Mouse (Mus musculus): ENCODE measurements at regions not wholly inside any gene's neighbourhood (a gene's known extent, or its start where the extent isn't known, plus 50 kb on each side); places are given as distances from the start of the nearest gene placed in this dataset.

GRCm38 (mm10) chr11:84643107-84643372 is 117.7 kb upstream of the Lhx1 start:
- no peak for TF ChIP-seq TBP (conservative IDR thresholded peaks at IDR 0.05; ENCODE audit: low read depth, low read length)
- TF ChIP-seq CTCF (conservative IDR thresholded peaks at IDR 0.05 in 1 of 2, IDR thresholded peaks at IDR 0.05 in 1 of 2; ENCODE audit: low read depth in 2 of 2, low read length in 2 of 2) = no peak
- no peak for TF ChIP-seq MEF2A (IDR thresholded peaks at IDR 0.05; ENCODE audit: borderline replicate concordance, low read depth, low read length)
- no peak for TF ChIP-seq NRF1 (IDR thresholded peaks at IDR 0.05; ENCODE audit: low read depth, low read length)
- no peak for TF ChIP-seq HCFC1 (IDR thresholded peaks at IDR 0.05; ENCODE audit: low read depth, low read length)
- TF ChIP-seq POLR2A (IDR thresholded peaks at IDR 0.05; ENCODE audit: low read depth, low read length) = no peak
- no peak for TF ChIP-seq GABPA (IDR thresholded peaks at IDR 0.05; ENCODE audit: insufficient replicate concordance, low read depth, low read length)
- TF ChIP-seq ZC3H11A (IDR thresholded peaks at IDR 0.05; ENCODE audit: low read depth, low read length) = no peak
- TF ChIP-seq CHD2 (IDR thresholded peaks at IDR 0.05; ENCODE audit: low read length) = no peak
- no peak for TF ChIP-seq ELF1 (IDR thresholded peaks at IDR 0.05; ENCODE audit: low read depth, low read length)

Data from CH12.LX (cell line).